Mouse (Mus musculus) kidney, adult 18-20 months (tissue): ENCODE results near the gene Adad2.
A peak's percentile ranks its signal among the peaks of the same experiment; 100 is the strongest.

ENCODE experiments used
- DNase-seq: peaks from one replicate; pipeline ENCODE4 v3.0.0; 2021

Gene Adad2

DNA sequence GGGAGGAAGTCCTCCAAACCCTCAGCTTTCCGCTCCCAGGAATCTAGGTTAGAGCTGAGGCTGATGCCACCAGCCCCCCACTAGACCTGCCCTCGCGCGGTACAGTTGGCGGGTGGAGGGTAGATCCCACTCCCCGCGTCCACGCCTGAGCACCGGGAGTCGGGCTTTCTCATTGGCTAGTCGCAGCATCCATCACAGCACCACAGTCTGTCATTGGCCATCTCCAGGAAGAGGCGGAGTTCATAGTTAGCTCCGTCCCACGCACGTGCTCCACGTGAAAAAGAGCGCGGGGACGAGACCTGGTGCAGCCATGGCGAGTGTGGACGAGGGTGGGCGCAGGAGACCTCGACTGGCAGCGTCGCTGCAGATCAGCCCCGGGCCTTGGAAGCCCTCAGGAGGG, at the start of gene Adad2:
Gene Adad2 (plus strand): TSS at position 277 of the 400 bp plus-strand sequence.
- no peak for DNase-seq

DNA sequence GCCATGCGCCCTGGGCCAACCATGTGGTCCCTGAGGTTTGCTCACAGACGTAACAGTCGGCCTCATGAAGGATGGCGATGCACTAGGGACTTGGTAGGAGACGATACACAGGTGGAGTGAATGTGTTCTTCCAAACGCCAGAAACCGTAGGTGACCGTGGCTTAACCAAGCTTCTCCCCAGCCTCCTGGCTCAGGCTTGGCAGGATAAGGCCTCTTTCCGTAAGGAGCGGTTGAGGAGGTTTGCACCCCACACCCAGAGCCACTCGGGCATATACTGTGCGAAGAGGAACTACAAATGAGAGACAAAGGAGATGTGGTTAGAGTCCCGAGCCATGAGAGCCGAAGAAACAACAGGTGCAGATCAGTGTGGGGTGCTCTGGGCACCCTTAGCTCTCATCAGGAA, 48.7 kb upstream of the Adad2 start:
- DNase-seq = no peak

DNA sequence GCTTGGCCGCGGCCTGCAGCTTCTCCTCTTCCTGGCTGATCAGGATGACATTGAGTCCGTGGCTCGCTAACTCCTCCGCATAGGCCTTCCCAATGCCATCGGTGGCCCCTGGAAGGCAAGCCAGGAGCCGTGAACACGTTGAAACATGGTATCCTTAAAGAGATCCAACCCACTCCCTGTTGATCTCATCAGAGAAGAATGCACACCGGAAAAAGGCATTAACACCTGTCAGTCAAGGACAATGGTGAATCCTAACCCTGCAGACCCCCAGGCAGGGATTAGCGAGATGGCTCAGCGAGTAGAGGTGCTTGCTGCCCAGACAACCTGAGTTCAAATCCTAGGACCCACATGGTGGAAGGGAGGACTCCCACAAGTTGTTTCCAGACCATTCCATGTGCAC, 46.2 kb upstream of the Adad2 start:
- DNase-seq = no peak

DNA sequence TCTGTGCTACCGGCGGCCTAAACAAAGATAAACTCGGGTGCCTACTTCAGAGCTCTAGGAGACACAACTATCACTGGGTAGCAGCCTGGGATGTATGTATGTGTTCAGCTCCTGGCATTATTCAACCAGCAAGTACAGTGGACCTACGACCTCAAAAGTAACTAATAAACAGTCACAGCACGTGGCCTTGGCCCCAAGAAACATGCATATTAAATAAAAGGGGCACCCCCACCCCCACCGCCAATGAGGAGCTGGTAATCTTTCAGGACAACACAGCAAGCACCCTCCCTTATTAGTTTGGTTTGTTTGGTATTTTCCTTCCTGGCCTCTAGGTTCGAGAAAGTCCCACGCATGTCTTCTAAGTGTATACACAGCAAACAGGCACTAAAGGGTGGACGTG, 44.3 kb upstream of the Adad2 start:
- DNase-seq = no peak

DNA sequence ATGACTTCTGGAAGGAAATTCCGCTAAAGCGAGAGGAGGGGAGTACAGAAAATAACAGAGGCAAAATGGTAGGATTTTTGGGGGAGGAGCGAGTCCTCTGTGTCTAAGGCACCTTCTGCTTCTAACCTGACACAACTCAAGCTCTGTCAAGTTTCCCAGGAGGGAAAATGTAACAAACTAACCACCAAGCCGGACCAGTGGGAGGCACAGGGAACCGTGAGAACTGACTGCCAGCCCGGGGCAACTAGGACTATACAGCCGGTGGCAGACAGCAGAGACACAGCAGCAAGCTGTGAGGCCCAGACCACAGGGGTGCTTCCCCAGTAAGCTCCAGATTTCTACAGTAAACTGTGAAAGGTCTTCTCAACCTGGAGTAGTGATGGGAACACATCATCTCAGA, 43.6 kb upstream of the Adad2 start:
- DNase-seq = no peak

DNA sequence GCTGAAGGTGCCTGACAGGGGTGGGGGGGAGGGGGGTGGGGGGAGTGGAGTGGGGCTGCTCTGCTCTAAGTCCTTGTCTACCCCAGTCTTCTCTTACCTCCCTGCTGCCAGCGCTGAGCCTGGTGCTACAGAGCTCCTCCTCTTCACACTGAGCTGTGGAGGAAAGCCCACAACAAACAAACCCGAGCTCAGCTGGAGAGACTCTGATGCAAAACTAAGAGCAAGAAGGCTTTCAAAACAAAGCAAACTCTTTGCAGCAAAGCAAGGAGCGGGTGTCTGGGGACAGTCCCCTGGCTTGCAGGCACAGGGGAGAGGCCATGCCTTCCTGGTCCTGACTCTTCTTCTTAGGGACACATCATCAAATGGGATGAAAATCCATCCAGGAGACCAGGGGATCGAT, 42.7 kb upstream of the Adad2 start:
- no peak for DNase-seq

DNA sequence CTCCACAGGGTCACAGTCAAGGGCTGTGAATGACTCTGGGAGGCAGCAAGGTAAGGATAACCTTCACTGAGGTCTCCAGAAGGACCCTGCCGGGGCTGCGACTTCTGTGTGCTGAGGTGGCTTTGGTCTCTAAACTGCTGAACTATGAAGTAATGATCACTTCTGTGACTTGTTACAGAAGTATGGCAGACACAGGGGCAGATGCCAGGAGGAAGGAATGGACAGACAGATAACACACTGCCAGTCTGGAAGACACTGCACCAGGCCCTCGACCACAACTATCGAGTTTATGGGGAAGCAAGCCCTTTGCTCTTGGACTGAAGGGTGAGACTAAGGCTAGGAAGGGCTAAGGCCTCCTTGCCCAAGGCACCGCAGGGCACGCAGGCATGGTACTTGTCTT, 41.4 kb upstream of the Adad2 start:
- DNase-seq = no peak

DNA sequence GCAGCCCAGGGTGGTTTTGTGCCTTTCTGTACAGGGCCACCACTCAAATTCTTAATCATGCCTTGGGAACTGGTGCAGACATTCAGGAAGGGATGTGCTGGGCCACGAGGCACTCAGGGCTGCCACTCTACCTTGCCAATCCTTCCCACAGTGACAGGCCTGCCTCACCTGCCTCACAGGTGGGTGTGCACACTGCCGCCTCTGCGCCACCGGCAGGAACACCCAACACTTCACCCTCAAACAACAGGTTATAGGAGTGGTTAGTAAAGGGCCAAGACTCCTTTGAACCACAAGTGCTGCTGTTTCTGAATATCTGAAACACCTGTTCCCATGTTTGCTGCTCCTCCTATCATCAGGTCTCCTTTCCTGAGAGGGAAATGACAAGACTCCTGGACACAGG, 40.1 kb upstream of the Adad2 start:
- no peak for DNase-seq

DNA sequence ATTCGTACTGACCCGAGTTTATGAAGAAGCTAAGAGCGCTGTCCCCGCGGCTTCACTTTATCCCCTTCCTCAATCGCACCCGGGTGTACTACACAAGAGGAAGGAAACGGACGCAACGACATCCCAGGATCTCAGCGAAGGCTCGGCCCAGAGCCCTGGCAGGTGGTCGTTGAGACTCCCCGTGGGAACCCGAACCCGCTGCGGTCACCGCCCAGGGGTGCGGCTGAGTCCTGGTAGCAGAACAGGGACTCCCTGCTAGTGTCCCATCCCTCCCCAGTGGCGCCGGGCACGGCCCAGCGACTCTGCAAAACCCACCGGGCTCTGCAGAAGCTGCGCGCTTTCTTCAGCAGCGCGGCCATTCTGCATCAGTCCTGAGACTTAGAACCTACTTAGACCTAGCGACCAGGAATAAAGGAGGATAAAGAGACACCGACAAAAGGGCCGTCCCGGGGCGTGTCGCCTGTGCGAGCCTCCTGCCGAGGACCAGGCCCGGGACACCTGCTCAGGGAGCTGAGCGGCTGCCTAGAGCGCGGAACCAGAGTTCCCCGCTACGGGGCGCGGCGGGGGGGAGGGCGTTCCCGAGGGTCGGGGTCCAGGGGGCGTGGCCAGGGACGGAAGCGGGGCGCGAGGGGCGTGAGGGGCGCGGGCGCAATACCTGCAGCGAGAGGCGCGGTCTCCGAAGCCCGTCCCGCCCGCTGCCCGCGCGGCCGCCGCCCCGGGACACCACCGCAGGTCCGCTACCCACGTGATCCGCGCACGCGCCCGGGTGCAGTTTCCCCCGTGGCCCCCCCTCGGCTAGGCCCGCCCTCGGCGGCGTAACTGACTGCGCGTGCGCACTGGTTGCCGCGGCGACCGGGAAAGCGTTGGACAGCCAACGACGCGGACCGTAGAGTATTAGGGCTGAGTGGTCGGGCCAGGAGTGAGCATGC, 37.8 kb upstream of the Adad2 start, which contains the start of the genes Hsdl1 and Dnaaf1:
Gene Hsdl1 (minus strand): TSS at position 747 of the 929 bp plus-strand sequence.
Gene Dnaaf1 (plus strand): TSS at position 799 of the 929 bp plus-strand sequence.
- peak; percentile 99 for DNase-seq

DNA sequence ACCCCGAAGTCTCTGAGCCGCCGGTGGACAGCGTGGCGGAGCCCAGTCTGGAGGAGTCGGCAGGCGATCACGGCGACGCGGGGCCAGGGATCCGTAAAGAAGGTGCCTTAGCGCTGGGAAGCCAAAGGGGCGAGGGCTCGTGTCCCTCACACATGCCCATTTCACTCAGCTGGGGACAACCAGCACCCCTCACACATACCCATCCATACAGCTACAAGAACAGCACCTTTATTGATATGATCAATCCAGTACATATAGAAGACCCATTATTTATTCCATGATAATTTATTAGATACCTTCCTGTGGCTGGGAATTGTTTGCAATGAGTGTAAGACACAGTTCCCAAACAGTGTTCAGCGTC, 37.2 kb upstream of the Adad2 start:
- no peak for DNase-seq

DNA sequence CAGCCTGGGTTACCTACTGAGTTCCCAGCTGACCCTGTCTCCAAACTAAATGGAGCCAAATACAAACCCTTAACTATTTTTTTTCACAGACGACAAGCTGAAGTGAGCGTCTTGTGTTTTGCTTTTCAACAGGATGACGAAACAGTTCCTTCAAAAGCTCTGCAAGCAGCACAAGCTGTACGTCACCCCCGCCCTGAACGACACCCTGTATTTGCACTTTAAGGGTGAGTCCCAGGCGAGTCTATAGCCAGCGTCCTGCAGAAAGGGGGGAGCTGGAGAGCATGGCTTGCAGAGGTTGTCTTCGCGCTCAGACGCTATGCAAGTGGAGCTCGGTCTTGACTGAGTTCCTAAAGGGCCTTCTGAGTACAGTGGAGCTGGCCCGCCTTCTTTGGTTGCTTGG, 33.5 kb upstream of the Adad2 start:
- DNase-seq = no peak

DNA sequence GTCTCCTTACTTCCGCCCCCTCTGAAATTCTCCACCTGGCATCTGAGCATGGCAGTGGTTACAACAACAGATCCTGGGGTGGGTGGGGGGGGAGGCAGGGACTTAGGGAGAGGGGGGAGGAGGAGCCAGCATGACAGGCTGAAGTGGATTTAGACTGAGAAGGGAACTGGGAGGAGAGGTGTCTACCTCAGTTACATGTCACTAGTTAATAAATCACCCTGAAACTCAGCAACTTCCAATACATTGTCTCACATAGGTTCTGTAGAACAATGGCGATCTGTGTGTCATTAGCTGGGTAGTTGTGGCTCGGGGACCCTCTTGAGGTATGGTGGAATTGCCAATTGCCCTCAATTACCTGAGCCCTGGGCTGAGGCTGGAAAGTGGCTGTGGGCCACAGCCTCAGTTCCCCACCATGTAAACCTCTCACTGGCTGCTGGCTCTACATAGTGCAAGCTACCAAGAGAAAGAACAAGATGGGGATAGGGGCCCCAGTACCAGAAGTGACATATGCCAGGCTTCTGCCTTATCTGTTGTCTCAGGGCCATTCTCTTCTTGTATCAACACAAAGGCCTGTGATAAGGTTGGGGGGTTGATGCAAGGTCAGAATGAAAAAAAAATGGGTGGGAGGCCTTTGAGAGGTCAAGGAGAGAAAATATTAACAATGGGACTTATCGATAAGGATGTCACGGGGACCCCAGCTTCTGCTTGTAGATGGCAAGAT, 31.9 kb upstream of the Adad2 start:
- no peak for DNase-seq

DNA sequence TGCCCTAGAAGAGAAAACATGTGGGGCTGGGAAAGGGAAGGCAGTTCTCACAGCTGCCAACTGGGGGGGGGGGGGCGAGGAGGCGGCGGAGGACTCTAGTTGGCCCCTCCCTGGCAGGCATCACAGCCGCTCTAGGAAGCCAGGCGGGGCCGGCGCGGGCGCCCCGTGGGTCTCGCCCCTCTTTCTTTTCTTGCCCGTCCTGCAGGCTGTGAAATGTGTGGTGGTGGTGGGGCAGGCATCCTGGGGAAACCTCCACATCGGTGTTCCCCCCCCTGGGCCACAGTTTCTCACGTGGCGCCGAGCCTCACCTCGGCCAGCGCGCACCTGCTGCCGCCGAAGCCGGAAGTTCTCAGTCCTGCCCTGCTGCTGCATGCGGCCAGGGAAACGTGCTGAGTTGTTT, 26.6 kb upstream of the Adad2 start:
- no peak for DNase-seq

DNA sequence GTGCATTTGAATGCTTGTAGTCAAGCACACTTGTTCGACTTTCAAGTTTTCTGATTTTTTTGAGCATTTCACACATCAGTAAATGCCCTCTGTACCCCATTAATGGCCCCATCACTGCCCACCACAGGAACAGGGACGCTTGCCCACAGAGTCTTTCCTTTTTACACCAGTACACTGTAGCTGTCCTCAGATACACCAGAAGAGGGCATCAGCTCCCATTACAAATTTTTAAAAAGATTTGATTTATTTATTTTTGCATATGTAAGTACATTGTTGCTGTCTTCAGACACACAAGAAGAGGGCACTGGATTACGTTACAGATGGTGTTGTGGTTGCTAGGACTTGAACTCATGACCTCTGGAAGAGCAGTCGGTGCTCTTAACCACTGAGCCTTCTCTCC, 24.2 kb upstream of the Adad2 start:
- DNase-seq = no peak

DNA sequence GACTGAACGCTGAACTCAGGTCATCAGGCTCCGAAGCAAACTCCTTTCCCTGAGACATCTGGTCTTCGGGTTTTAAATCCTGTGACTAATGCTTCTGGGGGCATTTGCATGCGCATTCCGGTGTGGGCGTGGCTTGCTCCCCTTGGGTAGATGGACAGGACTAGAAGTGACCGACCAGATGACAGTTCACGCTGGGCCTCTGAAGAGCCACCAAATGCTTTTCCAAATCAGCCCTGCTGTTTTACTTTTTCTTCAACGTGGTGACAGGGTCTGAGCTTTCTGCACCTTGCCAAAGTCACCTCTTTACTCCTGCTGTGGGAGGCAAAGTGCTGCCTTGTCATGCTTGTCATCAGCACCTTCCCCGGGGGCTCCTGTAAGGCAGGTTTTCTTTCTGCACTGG, 23.7 kb upstream of the Adad2 start:
- DNase-seq = no peak

DNA sequence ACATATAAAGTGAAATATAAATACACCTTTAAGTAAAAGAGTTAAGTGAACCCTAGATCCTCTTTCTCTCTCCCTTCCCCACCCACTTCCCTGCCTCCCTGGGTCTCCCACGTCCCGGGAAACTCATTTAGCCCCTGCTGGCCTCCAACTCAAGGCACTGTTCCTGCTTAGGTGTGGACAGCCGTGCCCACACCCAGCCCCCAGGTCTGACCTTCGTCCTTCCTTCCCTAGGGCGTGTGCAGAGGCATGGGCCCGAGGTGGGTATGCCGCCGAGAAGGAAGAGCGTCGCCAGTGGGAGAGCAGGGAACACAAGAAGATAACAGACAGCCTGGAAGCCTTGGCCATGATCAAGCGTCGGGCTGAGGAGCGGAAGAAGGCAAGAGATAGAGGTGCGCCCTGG, 22.2 kb upstream of the Adad2 start:
- DNase-seq = no peak

DNA sequence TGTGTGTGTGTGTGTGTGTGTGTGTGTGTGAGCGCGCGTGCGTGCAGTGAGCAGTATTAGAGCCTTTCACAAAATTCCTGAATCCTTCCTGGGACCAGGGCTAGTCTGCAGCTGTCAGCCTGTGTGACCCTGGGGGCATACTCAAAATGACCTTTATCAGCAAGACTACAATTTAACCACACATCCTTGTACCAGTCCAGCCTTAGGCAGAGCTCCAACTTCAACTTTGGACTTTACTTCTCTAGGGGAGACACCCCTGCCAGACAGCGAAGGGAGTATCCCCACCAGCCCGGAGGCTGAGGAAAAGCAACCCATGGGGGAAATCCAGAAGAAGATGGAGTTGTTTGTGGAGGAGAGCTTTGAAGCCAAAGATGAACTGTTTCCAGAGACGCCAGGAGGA, 21.1 kb upstream of the Adad2 start:
- peak; percentile 39 for DNase-seq

DNA sequence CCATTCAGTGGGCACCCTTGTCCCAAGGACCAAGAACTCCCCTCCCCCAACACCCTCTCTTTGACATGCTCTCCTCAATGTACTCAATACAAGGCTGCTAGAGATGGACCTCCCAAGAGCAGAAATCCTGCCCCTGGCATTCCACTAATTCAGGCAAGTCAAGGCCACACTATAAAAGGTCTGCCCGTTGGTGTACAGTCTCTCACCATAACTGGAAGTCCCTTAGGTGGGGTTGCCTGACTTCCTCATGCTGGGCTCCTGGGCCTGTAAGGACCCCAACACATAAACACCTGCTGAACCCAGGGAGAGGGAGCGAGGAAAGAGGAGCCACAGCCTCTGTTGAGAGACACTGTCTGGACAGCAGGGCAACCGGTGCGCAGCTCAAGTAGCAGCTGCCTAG, 8.8 kb upstream of the Adad2 start:
- DNase-seq = no peak

DNA sequence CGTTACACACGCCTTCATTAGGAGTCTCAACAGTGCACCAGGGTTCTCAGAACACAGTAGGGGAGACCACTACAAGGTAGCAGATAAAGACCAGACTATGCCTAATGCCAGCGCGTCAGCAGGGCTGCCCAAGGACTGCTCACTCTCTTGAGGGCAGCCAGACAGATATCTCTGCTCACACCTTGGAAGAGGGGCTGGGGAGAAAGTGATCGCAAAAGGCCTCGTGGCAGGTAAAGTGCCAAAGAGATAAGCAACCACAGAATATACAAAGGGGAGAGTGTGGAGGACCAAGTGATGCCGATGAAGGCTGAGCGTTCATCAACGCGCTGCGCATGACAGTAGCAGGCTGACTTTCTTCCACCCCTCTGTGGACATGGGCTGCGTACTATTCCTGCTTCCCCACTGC, 8.1 kb upstream of the Adad2 start:
- DNase-seq = no peak

DNA sequence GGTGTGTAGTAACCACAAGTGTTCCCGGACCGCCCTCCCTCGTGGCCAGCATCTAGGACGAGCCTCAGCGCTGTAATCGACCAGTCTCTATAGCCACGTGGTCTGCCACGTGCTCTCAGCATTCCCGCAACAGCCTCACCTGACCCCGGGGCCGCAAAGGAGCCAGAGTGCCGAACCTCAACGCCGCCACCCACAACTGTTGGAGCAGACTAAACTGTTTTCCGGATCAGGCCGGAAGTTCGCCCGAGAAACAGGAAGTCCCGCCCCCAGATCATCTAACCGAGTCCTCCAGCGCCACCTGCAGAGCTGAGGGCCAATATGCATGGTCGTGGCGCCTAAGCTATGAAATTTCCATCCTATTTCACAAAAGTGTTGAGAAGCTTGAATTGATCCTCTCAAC, 7.6 kb upstream of the Adad2 start, which contains the start of gene Taf1c:
Gene Taf1c (minus strand): TSS at position 227 of the 400 bp plus-strand sequence.
- peak; percentile 94 for DNase-seq

DNA sequence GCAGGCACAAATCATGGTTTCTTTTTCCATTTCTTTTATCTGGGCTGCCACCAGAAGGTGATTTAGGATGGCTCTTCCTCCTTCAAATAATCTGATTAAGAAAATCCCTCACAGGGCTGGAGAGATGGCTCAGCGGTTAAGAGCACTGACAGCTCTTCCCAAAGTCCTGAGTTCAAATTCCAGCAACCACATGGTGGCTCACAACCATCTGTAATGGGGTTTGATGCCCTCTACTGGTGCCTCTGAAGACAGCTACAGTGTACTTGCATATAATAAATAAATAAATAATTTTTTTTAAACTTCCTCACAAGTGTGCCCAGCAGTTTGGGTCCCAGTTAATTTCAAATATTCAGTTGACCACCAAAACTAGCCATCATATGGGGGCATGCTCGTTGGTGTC, 6.3 kb upstream of the Adad2 start:
- no peak for DNase-seq

DNA sequence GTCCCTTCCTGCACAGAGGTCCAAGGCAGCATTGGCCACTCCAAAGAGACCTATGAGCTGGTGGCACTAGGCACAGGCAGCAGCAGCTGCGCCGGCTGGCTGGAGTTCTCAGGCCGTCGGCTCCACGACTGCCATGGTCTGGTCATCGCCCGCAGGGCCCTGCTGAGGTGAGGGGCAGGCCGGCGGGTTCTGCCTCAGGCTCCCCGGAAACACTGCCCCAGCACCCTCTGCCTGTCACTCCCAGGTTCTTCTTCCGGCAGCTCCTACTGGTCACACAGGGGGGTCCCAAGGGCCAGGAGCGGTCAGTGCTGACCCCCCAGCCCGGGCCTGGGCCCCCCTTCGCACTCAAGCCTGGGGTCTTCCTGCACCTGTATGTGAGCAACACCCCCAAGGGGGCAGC, 2.5 kb downstream of the Adad2 start:
- DNase-seq = no peak

DNA sequence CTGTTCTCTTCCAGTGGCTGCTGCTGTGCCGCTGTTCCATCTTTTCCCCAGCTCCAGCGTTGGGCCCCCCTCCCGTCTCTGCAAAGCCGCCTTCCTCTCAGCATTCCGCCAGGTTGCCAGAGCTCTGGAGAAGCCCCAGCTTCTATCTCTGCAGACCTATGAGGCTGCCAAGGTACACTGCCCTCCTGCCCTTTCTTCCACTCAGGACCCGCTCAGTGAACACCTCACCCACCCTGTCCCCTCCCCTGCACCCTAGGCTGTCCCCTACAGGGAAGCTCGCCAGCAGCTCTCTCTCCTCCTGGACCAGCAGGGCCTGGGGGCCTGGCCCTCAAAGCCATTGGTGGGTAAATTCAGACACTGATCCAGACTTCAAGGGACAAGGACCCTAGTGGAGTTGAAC, 3.8 kb downstream of the Adad2 start:
- no peak for DNase-seq

DNA sequence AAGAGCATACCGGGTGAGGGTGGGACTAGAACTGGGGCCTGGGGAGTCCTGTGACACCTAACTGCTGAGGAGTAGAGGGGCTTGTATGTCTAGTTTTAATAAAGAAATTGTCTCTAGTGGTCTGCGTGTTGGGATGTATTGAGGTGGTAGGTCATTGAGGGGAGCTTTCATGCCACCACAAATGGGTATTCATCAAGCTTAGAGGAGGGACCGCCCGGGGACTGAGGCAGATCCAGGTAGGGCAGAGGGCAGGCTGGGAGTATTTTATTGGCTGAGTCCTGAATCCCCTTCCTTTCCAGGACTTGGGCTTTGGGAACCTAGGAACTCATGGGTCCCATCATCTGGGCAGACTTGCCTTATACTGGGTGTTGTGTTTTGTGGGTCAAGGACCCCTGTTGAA, 4.3 kb downstream of the Adad2 start:
- no peak for DNase-seq
